Mouse (Mus musculus) ovary, adult 10 weeks (tissue): ENCODE measurements around the gene Lim2. TPM values are rescaled to one million over a fixed set of nuclear protein-coding genes. Genes with fewer than 3 reads are reported as not detected.

Experiments
- polyA plus RNA-seq: library from polyadenylated mRNA; stranded (reverse); fragments of 350-450 nt; fragmentation: Illumina TruSeq; extraction: RNeasy Lipid Tissue Mini Kit (QIAGEN cat#74804); gene quantifications from one replicate; pipeline ENCODE4 v1.2.3, GENCODE M21; 2014

Lim2 gene
- polyA plus RNA-seq: not detected

DNA sequence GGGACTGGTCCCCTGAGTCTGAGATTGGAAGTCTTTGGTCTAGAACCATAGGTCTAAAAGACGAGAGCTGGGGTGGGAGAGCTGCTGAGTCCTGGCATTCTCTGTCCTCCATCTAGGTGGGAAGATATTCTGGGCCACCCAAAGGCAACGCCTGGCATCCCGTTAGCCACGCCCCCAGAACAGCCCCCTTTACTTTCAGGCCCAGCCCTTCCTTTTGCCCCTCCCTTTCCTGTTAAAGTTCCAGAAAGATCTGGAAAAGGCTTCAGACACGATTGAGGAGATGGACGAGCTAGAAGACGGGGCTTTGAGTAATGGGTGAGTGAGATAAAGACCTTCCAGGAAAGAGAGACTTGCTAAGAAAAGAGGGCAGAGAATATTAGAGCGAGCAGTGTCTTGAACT, at the start of gene Lim2:
Gene Lim2, plus strand, starts transcription at position 265 of the 400 bp plus-strand sequence.

DNA sequence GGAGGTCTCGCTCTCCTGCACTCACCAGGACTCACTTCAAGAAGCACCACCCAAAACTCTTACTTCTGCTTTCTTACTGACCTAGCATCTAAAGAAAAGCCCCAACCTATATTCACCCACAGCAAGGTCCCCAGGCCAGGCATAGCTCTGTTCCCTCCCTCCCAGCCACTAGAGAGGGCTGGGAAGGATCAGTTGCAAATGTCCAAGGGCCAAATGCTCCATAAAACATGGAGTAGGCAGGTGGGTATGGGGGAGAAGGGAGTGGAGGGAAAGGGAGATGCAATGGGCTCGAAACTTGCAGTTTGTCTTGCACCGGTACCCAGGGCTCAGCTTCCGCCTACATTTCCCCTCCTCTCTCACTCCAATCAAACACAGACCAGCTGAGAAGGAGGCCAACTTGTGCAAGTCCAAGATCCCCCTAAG, 19.3 kb upstream of the Lim2 start, which contains the start of gene Siglecg:
Gene Siglecg, plus strand, starts transcription at position 74 of the 423 bp plus-strand sequence.

DNA sequence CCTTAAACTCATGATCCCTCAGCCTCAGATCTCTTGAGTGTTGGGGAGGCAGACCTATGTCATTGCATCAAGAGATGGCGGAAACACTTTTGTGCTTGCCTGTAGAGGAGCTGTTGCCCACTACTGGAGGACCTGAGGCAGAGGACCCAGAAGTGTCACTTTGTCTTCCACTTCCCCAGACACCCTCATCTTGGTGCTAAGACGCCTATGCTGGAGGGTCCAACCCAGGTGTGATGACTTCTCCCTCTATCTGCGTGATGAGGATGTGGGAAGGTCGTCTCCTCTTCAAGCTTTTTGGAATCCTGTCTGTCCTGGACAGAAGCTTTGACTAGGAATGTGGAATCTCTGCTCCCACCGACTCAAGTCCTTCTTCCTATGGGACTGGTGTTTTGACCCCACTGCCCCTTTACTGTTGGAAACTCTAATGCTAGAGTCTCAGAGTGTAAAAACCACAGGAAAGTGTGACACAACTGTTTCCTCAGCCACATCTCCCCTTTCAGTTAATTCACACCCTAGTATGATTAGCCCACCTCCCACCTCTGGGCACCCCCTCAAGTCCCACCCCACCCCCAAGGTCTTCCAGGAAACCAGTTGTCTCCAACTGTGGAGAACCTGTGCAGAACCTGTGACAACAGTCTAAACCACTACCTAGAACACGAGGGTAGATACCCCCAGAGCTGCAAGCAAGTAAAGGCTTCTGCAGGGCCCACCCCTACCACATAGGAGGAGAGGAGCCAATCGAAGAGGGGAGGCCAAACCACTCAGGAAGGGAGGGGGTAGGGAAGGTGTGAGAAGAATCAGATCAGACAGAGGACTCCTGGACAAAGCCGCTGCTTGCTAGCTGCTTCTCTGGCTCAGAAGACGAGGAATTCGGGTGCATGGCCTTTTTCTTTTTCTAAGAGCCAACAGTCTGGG, 9.1 kb downstream of the Lim2 start, which contains the start of gene Nkg7:
Gene Nkg7, plus strand, starts transcription at position 733 of the 915 bp plus-strand sequence.

DNA sequence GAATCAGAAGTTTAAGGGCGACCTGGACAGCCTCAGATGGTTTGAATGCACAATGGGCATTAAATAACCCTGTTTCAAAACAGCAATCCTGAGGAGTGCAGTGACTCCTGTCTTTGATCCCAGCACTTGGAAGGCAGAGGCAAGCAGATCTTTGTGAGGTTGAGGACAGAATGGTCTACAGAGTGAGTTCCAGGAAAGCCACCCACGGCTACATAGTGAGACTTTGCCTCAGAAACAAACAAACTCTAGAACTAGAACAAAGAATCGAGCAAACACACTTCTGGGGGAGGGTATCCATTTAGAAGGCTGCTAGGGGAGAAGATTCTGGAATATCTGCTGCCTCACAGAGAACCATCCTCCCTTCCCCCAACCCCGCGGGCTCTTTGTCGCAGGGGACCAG, 13.0 kb downstream of the Lim2 start, which contains the start of gene Cldnd2:
Gene Cldnd2, plus strand, starts transcription at position 301 of the 400 bp plus-strand sequence.

DNA sequence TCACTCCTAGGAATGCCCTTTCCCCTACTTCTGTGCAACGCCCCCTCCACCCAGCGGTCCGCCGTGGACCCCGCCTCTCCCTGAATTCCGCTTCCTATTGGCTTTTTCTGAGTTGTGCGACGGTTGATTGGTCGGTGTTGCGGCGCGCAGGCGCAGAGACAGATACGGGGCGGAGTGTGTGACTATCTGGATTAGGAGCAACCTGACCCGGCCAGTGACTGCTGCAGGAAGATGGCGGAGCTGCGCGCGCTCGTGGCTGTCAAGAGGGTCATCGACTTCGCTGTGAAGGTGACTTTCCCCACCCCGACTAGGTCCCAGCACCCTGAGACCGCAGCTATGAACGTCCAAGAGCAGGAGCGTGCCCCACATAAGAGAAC, 16.4 kb downstream of the Lim2 start, which contains the start of the genes Etfb and Gm45233:
Gene Etfb, plus strand, starts transcription at position 167 of the 377 bp plus-strand sequence.
Gene Gm45233, plus strand, starts transcription at position 212 of the 377 bp plus-strand sequence.

DNA sequence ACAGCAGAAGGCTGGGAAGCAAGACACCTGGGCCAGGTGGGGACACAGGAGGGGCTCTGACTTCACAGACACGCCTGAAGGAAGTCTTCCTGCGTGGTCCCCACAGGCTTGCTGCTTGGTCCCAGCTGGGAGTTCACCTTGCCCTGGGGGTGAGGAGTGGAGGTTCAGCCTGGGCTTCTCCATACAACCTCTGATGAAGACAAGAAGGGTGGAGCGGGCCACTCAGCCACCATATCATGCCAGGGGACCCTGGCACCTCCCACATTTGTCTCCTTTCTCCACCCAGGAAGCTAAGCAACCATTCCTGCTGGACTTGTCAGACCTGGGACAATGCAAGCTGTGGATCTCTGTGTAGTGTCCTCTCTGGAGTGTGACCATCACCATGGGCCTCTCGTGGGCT, 35.4 kb downstream of the Lim2 start, which contains the start of gene Vsig10l:
Gene Vsig10l, plus strand, starts transcription at position 301 of the 400 bp plus-strand sequence.

Other genes with a start within 250 kb of the Lim2 start
- gene Zfp715, start 114.4 kb upstream of the Lim2 start, polyA plus RNA-seq: 51.8 TPM
- 1.2 TPM for gene Siglecf, start 76.3 kb upstream of the Lim2 start, polyA plus RNA-seq
- not detected for gene Siglecg, start 19.5 kb upstream of the Lim2 start, polyA plus RNA-seq
- not detected for gene Nkg7, start 9.4 kb downstream of the Lim2 start, polyA plus RNA-seq
- gene Cldnd2, start 13.1 kb downstream of the Lim2 start, polyA plus RNA-seq: not detected
- gene Etfb, start 16.4 kb downstream of the Lim2 start, polyA plus RNA-seq: 1.5 TPM
- gene Gm45233, start 16.5 kb downstream of the Lim2 start, polyA plus RNA-seq: not detected
- gene Vsig10l, start 35.5 kb downstream of the Lim2 start, polyA plus RNA-seq: 0.88 TPM
- not detected for gene Iglon5, start 62.4 kb downstream of the Lim2 start, polyA plus RNA-seq
- not detected for gene 4931406B18Rik, start 78.3 kb downstream of the Lim2 start, polyA plus RNA-seq
- 5.7 TPM for gene Cd33, start 116.8 kb downstream of the Lim2 start, polyA plus RNA-seq
- 3.5 TPM for gene Zfp658, start 134.6 kb downstream of the Lim2 start, polyA plus RNA-seq
- 42.2 TPM for gene Zfp719, start 151.9 kb downstream of the Lim2 start, polyA plus RNA-seq
- gene Zfp819, start 179.5 kb downstream of the Lim2 start, polyA plus RNA-seq: 0.20 TPM
- gene Ceacam18, start 207.0 kb downstream of the Lim2 start, polyA plus RNA-seq: not detected
- 0.66 TPM for gene Siglece, start 232.5 kb downstream of the Lim2 start, polyA plus RNA-seq
- 3.2 TPM for gene Ctu1, start 244.3 kb downstream of the Lim2 start, polyA plus RNA-seq